Mouse (Mus musculus) hindbrain, embryonic 11.5 days (tissue): ENCODE results near the gene Aldh16a1. TPM values are rescaled to one million over a fixed set of nuclear protein-coding genes. Genes with fewer than 3 reads are reported as not detected.
A peak's percentile ranks its signal among the peaks of the same experiment; 100 is the strongest.
"Not testable (repeated sequence)": the region's sequence is repeated elsewhere in the genome, so short reads cannot be mapped to it uniquely, and the experiment has no call there.

Experiments
- ATAC-seq: fragments of 200-750 bp; cut with Nextera tagmentation; 2 replicates; pipeline ENCODE4 v1.8.0; 2017; ENCODE audit warnings: mild to moderate bottlenecking, moderate TSS enrichment, moderate library complexity; ENCODE audit not compliant: low FRiP score
- DNase-seq: peaks from one replicate; pipeline ENCODE4 v3.0.0-alpha.2; 2015; ENCODE audit warnings: low spot score
- H3K27ac ChIP-seq: fragments of 300-500 bp; sonication (generic); 2 replicates; pipeline ENCODE4 v1.5.1; 2014; ENCODE audit warnings: mild to moderate bottlenecking, low read depth, low read length
- H3K27me3 ChIP-seq: fragments of 300-500 bp; sonication (generic); 2 replicates; pipeline ENCODE4 v1.6.1; 2014; ENCODE audit warnings: mild to moderate bottlenecking, low read length, moderate library complexity, mixed read lengths; ENCODE audit not compliant: control insufficient read depth, insufficient read depth
- H3K36me3 ChIP-seq: fragments of 300-500 bp; sonication (generic); 2 replicates; pipeline ENCODE4 v1.6.1; 2014; ENCODE audit warnings: mild to moderate bottlenecking, low read length, moderate library complexity, mixed read lengths; ENCODE audit not compliant: control insufficient read depth, insufficient read depth
- H3K4me1 ChIP-seq: fragments of 300-500 bp; sonication (generic); replicated peaks from 2 replicates; pipeline ENCODE4 v1.6.1; 2014; ENCODE audit warnings: low read length, mixed read lengths; ENCODE audit not compliant: control insufficient read depth, insufficient read depth
- H3K4me2 ChIP-seq: fragments of 300-500 bp; sonication (generic); replicated peaks from 2 replicates; pipeline ENCODE4 v1.6.1; 2014; ENCODE audit warnings: mild to moderate bottlenecking, low read depth, low read length
- H3K4me3 ChIP-seq: fragments of 300-500 bp; sonication (generic); 2 replicates; pipeline ENCODE4 v1.5.1; 2014; ENCODE audit warnings: low read depth, low read length
- H3K9ac ChIP-seq: fragments of 300-500 bp; sonication (generic); 2 replicates; pipeline ENCODE4 v1.6.1; 2014; ENCODE audit warnings: low read depth, low read length
- H3K9me3 ChIP-seq: fragments of 300-500 bp; sonication (generic); 2 replicates; pipeline ENCODE4 v1.6.1; 2016; ENCODE audit warnings: low read length; ENCODE audit not compliant: control insufficient read depth
- WGBS: fragments of 180-500 bp; shearing (Covaris S2); extraction: QIAGEN DNeasy Blood & Tissue Kit; methylation state at CpG from one replicate; pipeline ENCODE4 v1.1.7; 2014; 5-methylcytosine and 5-hydroxymethylcytosine counted together
- polyA plus RNA-seq: library from polyadenylated mRNA; unstranded; fragments of >200 nt; fragmentation: Nextera tagmentation; extraction: Ambion mirVana; gene quantifications from 2 replicates; pipeline ENCODE4 v1.2.1, GENCODE M21; 2014

Gene Aldh16a1
- polyA plus RNA-seq, 1 experiment from 2014 or later, result 28.6 TPM

DNA sequence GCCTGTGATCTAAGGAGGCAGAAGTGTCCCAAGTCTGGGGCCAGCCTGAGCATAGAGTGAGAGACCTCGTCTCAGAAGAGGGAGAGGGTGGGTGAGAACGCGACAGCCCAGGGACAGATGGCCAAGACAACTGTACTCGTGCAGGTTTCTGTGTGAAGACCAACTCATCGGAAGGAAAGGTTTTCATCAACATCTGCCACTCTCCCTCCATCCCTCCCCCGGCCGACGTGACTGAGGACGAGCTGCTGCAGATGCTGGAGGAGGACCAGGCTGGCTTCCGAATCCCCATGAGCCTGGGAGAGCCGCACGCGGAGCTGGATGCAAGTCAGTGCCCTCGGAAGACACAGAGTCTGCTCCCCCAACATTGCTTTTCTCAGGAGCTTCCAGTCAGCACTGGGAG lies 3.1 kb upstream of the Aldh16a1 start:
- WGBS, result 89% methylated on average over 14 of the region's 14 CpGs
- ATAC-seq (no peak), DNase-seq (no peak)
- Histone ChIP-seq H3K9me3 (no peaks in the 10 kb centered on the region), H3K4me3 (no peak overlapping the region), H3K27me3 (peaks cover under 1% of the 10 kb centered on the region; the same call in 1 of the 2 replicates), H3K4me1 (peaks cover 4% of the 10 kb centered on the region; the same call in 1 of the 2 replicates), H3K36me3 (0 out of 2 replicates have a peak, but pooled peaks cover 2% of the 10 kb centered on the region), H3K27ac (no peak overlapping the region), H3K9ac (no peak overlapping the region), H3K4me2 (no peak overlapping the region)

- no peak overlapping the region for H3K27ac ChIP-seq
- H3K4me3 ChIP-seq, result no peak overlapping the region
- H3K4me2 ChIP-seq, result no peak overlapping the region
- DNase-seq, result no peak
- no peak for ATAC-seq
- no peaks in the 10 kb centered on the region for H3K27me3 ChIP-seq
- H3K9me3 ChIP-seq, result no peaks in the 10 kb centered on the region
- 97% methylated on average over 15 of the region's 15 CpGs for WGBS
- 0 out of 2 replicates have a peak, but pooled peaks cover 2% of the 10 kb centered on the region for H3K36me3 ChIP-seq
- H3K4me1 ChIP-seq, result peaks cover 2% of the 10 kb centered on the region; the same call in 1 of the 2 replicates
- no peak overlapping the region for H3K9ac ChIP-seq
Observed at GRCm38 (mm10) chr7:45156206-45156605, 1.8 kb upstream of the Aldh16a1 start.

- H3K27ac ChIP-seq, result no peak overlapping the region
- H3K9ac ChIP-seq, result no peak overlapping the region
- H3K27me3 ChIP-seq, result no peaks in the 10 kb centered on the region
- H3K36me3 ChIP-seq, result 0 out of 2 replicates have a peak, but pooled peaks cover 2% of the 10 kb centered on the region
- DNase-seq (no peak), ATAC-seq (no peak)
- H3K4me3 ChIP-seq, result no peak overlapping the region
- H3K4me1 ChIP-seq, result peaks cover 2% of the 10 kb centered on the region; the same call in 1 of the 2 replicates
- H3K9me3 ChIP-seq, result no peaks in the 10 kb centered on the region
- 80% methylated on average over 9 of the region's 9 CpGs for WGBS
- H3K4me2 ChIP-seq, result no peak overlapping the region
Observed at GRCm38 (mm10) chr7:45155590-45155989, 1.2 kb upstream of the Aldh16a1 start.

- peaks cover 2% of the 10 kb centered on the region; the same call in 1 of the 2 replicates for H3K4me1 ChIP-seq
- DNase-seq (peak; percentile 61), ATAC-seq (peak; percentile 51)
- H3K27me3 ChIP-seq, result no peaks in the 10 kb centered on the region
- no peaks in the 10 kb centered on the region for H3K9me3 ChIP-seq
- H3K27ac ChIP-seq, result no peak overlapping the region
- H3K9ac ChIP-seq, result 0 out of 2 replicates have a peak overlapping the region, but pooled peaks have one; percentile 91
- H3K4me2 ChIP-seq, result peak overlapping the region; percentile 74
- H3K36me3 ChIP-seq, result 0 out of 2 replicates have a peak, but pooled peaks cover 2% of the 10 kb centered on the region
- H3K4me3 ChIP-seq, result peak overlapping the region; percentile 65
- 78% methylated on average over 12 of the region's 12 CpGs for WGBS
Observed at GRCm38 (mm10) chr7:45154993-45155514, 670 bp upstream of the Aldh16a1 start.

GRCm38 (mm10) chr7:45153586-45153985 lies 798 bp downstream of the Aldh16a1 start:
- Histone ChIP-seq H3K27ac (peak overlapping the region; percentile 80), H3K4me3 (peak overlapping the region; percentile 65), H3K9ac (peak overlapping the region; percentile 91), H3K36me3 (0 out of 2 replicates have a peak, but pooled peaks cover 2% of the 10 kb centered on the region), H3K4me1 (peaks cover 2% of the 10 kb centered on the region; the same call in 1 of the 2 replicates), H3K27me3 (no peaks in the 10 kb centered on the region), H3K4me2 (peak overlapping the region; percentile 74), H3K9me3 (no peaks in the 10 kb centered on the region)
- ATAC-seq (peak; percentile 25; the same call in 1 of the 2 replicates), DNase-seq (no peak)
- WGBS, result 9% methylated on average over 5 of the region's 5 CpGs

- not testable (repeated sequence) for H3K4me3 ChIP-seq
Observed at GRCm38 (mm10) chr7:45153052-45153451, 1.3 kb downstream of the Aldh16a1 start.

DNA sequence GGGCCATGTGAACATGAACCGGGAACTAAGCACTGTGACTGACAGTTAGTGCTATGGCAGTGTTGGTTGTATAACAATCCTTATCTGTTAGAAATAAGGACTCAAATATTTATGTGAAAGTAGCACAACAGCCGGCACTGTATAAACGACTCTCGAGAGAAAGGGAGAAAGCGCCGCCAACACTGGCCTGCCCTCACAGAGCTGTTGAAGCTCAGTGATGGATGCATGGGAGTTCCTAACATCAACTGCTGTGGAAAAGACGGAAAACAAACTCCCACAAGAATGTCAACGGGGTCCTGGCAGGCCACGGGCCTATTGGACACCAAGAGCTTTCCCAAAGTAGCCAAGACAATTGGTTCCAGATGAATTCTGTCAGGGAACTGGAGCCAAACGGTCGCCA lies 3.1 kb downstream of the Aldh16a1 start:
- no peak for DNase-seq
- no peaks in the 10 kb centered on the region for H3K9me3 ChIP-seq
- no peak for ATAC-seq
- no peaks in the 10 kb centered on the region for H3K36me3 ChIP-seq
- H3K4me3 ChIP-seq, result no peak overlapping the region
- H3K4me1 ChIP-seq, result peaks cover 2% of the 10 kb centered on the region; the same call in 1 of the 2 replicates
- H3K27ac ChIP-seq, result no peak overlapping the region
- H3K9ac ChIP-seq, result no peak overlapping the region
- H3K27me3 ChIP-seq, result no peaks in the 10 kb centered on the region
- WGBS, result 61% methylated on average over 11 of the region's 11 CpGs
- H3K4me2 ChIP-seq, result no peak overlapping the region

More at GRCm38 (mm10) chr7:45153052-45153451, 1.3 kb downstream of the Aldh16a1 start:
- H3K9me3 ChIP-seq, H3K27ac ChIP-seq, DNase-seq, H3K4me1 ChIP-seq, H3K4me2 ChIP-seq, ATAC-seq, H3K36me3 ChIP-seq, H3K27me3 ChIP-seq: not testable (repeated sequence)
- 91% methylated on average over 2 of the region's 2 CpGs for WGBS
- H3K9ac ChIP-seq, result peak overlapping the region; percentile 91; the same call in 1 of the 2 replicates

DNA sequence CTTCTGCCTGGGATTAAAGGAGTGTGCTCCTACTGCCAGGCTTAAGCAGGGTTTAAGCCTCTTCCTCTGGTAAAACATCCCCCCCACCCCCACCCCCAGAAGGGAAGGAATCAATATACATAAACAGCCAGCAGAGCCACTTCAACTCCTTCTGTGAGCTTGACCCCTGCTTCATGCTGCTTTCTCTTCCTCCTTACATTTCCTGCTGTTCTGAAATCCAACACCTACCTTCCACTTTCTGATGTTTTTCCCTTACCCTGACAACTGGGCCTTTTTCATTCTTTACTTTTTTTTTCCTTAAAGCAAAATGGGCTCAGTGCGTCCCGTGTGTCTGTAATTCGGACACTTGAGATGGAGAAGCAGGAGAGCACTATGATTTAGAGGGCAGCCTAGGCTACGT lies 4.1 kb downstream of the Aldh16a1 start:
- Histone ChIP-seq H3K36me3 (no peaks in the 10 kb centered on the region), H3K27ac (no peak overlapping the region), H3K4me2 (no peak overlapping the region), H3K4me3 (no peak overlapping the region), H3K27me3 (no peaks in the 10 kb centered on the region), H3K9ac (no peak overlapping the region), H3K9me3 (no peaks in the 10 kb centered on the region), H3K4me1 (peaks cover 2% of the 10 kb centered on the region; the same call in 1 of the 2 replicates)
- no peak for ATAC-seq
- DNase-seq, result no peak
- 59% methylated on average over 4 of the region's 4 CpGs for WGBS

DNA sequence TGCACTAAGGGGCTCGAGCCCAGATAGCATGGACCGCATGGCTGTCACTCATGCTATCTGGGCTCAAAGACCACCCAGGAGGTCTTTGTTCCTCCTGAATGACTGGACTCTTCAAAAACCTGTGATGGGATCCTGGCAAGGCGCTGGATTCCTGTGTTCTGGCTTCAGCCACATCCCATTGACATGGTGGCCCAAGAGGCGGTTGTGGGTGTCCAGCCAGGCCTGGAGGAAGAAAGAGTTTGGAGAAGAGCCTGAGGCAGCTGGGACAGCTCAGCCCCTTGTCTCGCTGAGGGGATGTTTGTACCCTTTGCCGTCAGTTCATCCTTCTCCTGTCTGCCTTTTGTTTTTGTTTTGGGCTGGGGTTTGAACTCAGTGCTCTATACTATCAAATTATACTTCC lies 4.8 kb downstream of the Aldh16a1 start:
- no peaks in the 10 kb centered on the region; the same call in 1 of the 2 replicates for H3K4me1 ChIP-seq
- 39% methylated on average over 6 of the region's 6 CpGs for WGBS
- ATAC-seq, result no peak
- H3K4me3 ChIP-seq, result no peak overlapping the region
- peak overlapping the region; percentile 8; the same call in 1 of the 2 replicates for H3K9ac ChIP-seq
- no peak overlapping the region for H3K27ac ChIP-seq
- no peaks in the 10 kb centered on the region for H3K36me3 ChIP-seq
- H3K4me2 ChIP-seq, result no peak overlapping the region
- DNase-seq, result no peak
- no peaks in the 10 kb centered on the region for H3K9me3 ChIP-seq
- H3K27me3 ChIP-seq, result no peaks in the 10 kb centered on the region
